Mouse (Mus musculus): Measurements from ENCODE around the gene Npy2r. TPM values are rescaled to one million over a fixed set of nuclear protein-coding genes. Genes with fewer than 3 reads are reported as not detected.

The Npy2r gene
- polyA plus RNA-seq (2015; fragmentation: Nextera tagmentation; extraction: Ambion mirVana) = 2.3 and 2.8 TPM in 2 replicates

GRCm38 (mm10) chr3:82547908-82548721 is at the start of gene Npy2r:
Gene Npy2r (minus strand): TSS chr3:82548084.
- peak; percentile 68 for ATAC-seq (replicated peaks)
- WGBS = under 1% methylated on average over 32 of the region's 32 CpGs
- Histone ChIP-seq H3K9ac (replicated peaks) (peak within 1 kb of the TSS; percentile 29), H3K4me2 (replicated peaks) (peak within 1 kb of the TSS; percentile 53), H3K36me3 (no peaks in the 10 kb centered on the region), H3K27ac (replicated peaks) (no peak within 1 kb of the TSS), H3K27me3 (0 out of 2 replicates have a peak, but pooled peaks cover 8% of the 10 kb centered on the region), H3K9me3 (no peaks in the 10 kb centered on the region), H3K4me3 (peak within 1 kb of the TSS; percentile 34), H3K4me1 (peaks cover 9% of the 10 kb centered on the region)

GRCm38 (mm10) chr3:82557786-82558185 is 9.9 kb upstream of the Npy2r start:
- 24% methylated on average over 3 of the region's 3 CpGs for WGBS
- no peaks in the 10 kb centered on the region for H3K36me3 ChIP-seq
- no peak overlapping the region for H3K9ac ChIP-seq (replicated peaks)
- H3K27ac ChIP-seq (replicated peaks) = peak overlapping the region; percentile 20
- peak; percentile 77 for ATAC-seq (replicated peaks)
- H3K4me2 ChIP-seq (replicated peaks) = no peak overlapping the region
- no peaks in the 10 kb centered on the region for H3K9me3 ChIP-seq
- no peak overlapping the region for H3K4me3 ChIP-seq
- peaks cover 17% of the 10 kb centered on the region for H3K4me1 ChIP-seq
- H3K27me3 ChIP-seq = no peaks in the 10 kb centered on the region

GRCm38 (mm10) chr3:82556311-82556828 is 8.5 kb upstream of the Npy2r start:
- no peaks in the 10 kb centered on the region for H3K27me3 ChIP-seq
- WGBS = 72% methylated on average over 2 of the region's 2 CpGs
- H3K4me2 ChIP-seq (replicated peaks) = no peak overlapping the region
- no peaks in the 10 kb centered on the region for H3K36me3 ChIP-seq
- no peaks in the 10 kb centered on the region for H3K9me3 ChIP-seq
- no peak; the same call in 1 of the 2 replicates for ATAC-seq (replicated peaks)
- H3K4me1 ChIP-seq = peaks cover 17% of the 10 kb centered on the region
- H3K27ac ChIP-seq (replicated peaks) = 0 out of 2 replicates have a peak overlapping the region, but pooled peaks have one; percentile 11
- no peak overlapping the region for H3K4me3 ChIP-seq
- no peak overlapping the region for H3K9ac ChIP-seq (replicated peaks)

- ATAC-seq (replicated peaks) = no peak
- 0 out of 2 replicates have a peak, but pooled peaks cover 8% of the 10 kb centered on the region for H3K27me3 ChIP-seq
- no peak overlapping the region for H3K9ac ChIP-seq (replicated peaks)
- H3K4me1 ChIP-seq = peaks cover 9% of the 10 kb centered on the region
- H3K4me2 ChIP-seq (replicated peaks) = no peak overlapping the region
- no peaks in the 10 kb centered on the region for H3K36me3 ChIP-seq
- WGBS = 88% methylated on average over 5 of the region's 5 CpGs
- no peak overlapping the region for H3K4me3 ChIP-seq
- H3K9me3 ChIP-seq = no peaks in the 10 kb centered on the region
- no peak overlapping the region for H3K27ac ChIP-seq (replicated peaks)
Observed at GRCm38 (mm10) chr3:82549932-82550331, 2.0 kb upstream of the Npy2r start.

GRCm38 (mm10) chr3:82548753-82549152 is 869 bp upstream of the Npy2r start:
- peaks cover 9% of the 10 kb centered on the region for H3K4me1 ChIP-seq
- peak; percentile 70; the same call in 1 of the 2 replicates for ATAC-seq (replicated peaks)
- H3K36me3 ChIP-seq = no peaks in the 10 kb centered on the region
- no peak overlapping the region for H3K27ac ChIP-seq (replicated peaks)
- peak overlapping the region; percentile 53 for H3K4me2 ChIP-seq (replicated peaks)
- 6% methylated on average over 9 of the region's 9 CpGs for WGBS
- H3K9ac ChIP-seq (replicated peaks) = peak overlapping the region; percentile 29; the same call in 1 of the 2 replicates
- H3K27me3 ChIP-seq = 0 out of 2 replicates have a peak, but pooled peaks cover 8% of the 10 kb centered on the region
- H3K9me3 ChIP-seq = no peaks in the 10 kb centered on the region
- H3K4me3 ChIP-seq = peak overlapping the region; percentile 34

GRCm38 (mm10) chr3:82541449-82541848 is 6.4 kb downstream of the Npy2r start:
- Histone ChIP-seq H3K27ac (replicated peaks) (no peak overlapping the region), H3K4me2 (replicated peaks) (no peak overlapping the region), H3K4me3 (no peak overlapping the region), H3K9ac (replicated peaks) (no peak overlapping the region), H3K27me3 (no peaks in the 10 kb centered on the region), H3K9me3 (no peaks in the 10 kb centered on the region), H3K36me3 (no peaks in the 10 kb centered on the region), H3K4me1 (no peaks in the 10 kb centered on the region)
- 89% methylated on average over 2 of the region's 2 CpGs for WGBS
- no peak for ATAC-seq (replicated peaks)

GRCm38 (mm10) chr3:82539951-82540350 is 7.9 kb downstream of the Npy2r start:
- Histone ChIP-seq H3K4me1 (no peaks in the 10 kb centered on the region), H3K4me2 (replicated peaks) (no peak overlapping the region), H3K9ac (replicated peaks) (no peak overlapping the region), H3K27me3 (no peaks in the 10 kb centered on the region), H3K36me3 (no peaks in the 10 kb centered on the region), H3K27ac (replicated peaks) (no peak overlapping the region), H3K4me3 (no peak overlapping the region), H3K9me3 (no peaks in the 10 kb centered on the region)
- 79% methylated on average over 5 of the region's 5 CpGs for WGBS
- no peak for ATAC-seq (replicated peaks)

- ATAC-seq (replicated peaks) = no peak
- Histone ChIP-seq H3K27me3 (no peaks in the 10 kb centered on the region), H3K4me1 (no peaks in the 10 kb centered on the region), H3K4me2 (replicated peaks) (no peak overlapping the region), H3K4me3 (no peak overlapping the region), H3K36me3 (no peaks in the 10 kb centered on the region), H3K27ac (replicated peaks) (no peak overlapping the region), H3K9ac (replicated peaks) (no peak overlapping the region), H3K9me3 (no peaks in the 10 kb centered on the region)
- WGBS = 85% methylated on average over 1 of the region's 1 CpGs
Observed at GRCm38 (mm10) chr3:82524792-82525191, 23.1 kb downstream of the Npy2r start.

GRCm38 (mm10) chr3:82498006-82498405 is 49.9 kb downstream of the Npy2r start:
- Histone ChIP-seq H3K4me3 (no peak overlapping the region), H3K9me3 (no peaks in the 10 kb centered on the region), H3K4me1 (no peaks in the 10 kb centered on the region), H3K27ac (replicated peaks) (no peak overlapping the region), H3K36me3 (no peaks in the 10 kb centered on the region), H3K9ac (replicated peaks) (no peak overlapping the region), H3K4me2 (replicated peaks) (no peak overlapping the region), H3K27me3 (no peaks in the 10 kb centered on the region)
- no peak for ATAC-seq (replicated peaks)
- WGBS = 78% methylated on average over 4 of the region's 4 CpGs

Other genes starting within 250 kb of the Npy2r start
- gene Map9, start 190.0 kb downstream of the Npy2r start, polyA plus RNA-seq (2015; fragmentation: Nextera tagmentation; extraction: Ambion mirVana) = 81.0 and 90.4 TPM in 2 replicates

Measured in forebrain, embryonic 15.5 days (tissue).